In the genomic region with DNA sequence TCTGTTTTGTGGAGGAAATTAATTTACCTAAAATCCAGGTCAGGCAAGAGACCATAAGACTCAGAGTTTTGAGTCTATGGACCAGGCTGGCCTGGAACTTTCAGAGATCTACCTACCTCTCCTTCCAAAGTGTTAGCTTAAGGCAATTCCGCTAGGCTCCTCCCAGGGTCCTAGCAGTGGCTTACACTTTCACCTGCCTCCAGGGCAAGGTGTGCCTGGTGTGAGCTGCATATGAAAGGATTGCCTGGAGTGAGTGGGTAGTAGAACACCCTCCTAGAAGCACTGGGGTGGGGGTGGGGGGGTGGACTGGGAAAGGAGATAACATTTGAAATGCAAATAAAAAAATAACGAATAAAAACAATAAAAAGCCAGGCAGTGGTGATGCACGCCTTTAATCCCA, we compare ENCODE assay signal across 18 mouse cellular contexts. TPM values are rescaled to one million over a fixed set of nuclear protein-coding genes. Genes with fewer than 3 reads are reported as not detected.
"Had no signal": no experiment of that assay in that cellular context is flagged by ENCODE, and none has a peak within 500 bp of the region (broad histone marks: within the 10 kb centered on the region; RNA-seq: fewer than 3 reads in every experiment).

No protein-coding gene starts in this region.

- H3K9me3 ChIP-seq: liver, embryonic 15.5 days; lung, embryonic 15.5 days; midbrain, embryonic 10.5 days; midbrain, embryonic 13.5 days; neural tube, embryonic 13.5 days; neural tube, embryonic 15.5 days had no signal

- H3K27ac ChIP-seq: liver, embryonic 15.5 days; lung, embryonic 15.5 days; midbrain, embryonic 10.5 days; neural tube, embryonic 13.5 days; neural tube, embryonic 15.5 days had no signal

- H3K4me3 ChIP-seq: liver, embryonic 15.5 days; lung, embryonic 15.5 days; midbrain, embryonic 10.5 days; midbrain, embryonic 13.5 days; myocyte; neural tube, embryonic 13.5 days; neural tube, embryonic 15.5 days had no signal

- H3K36me3 ChIP-seq: liver, embryonic 15.5 days; lung, embryonic 15.5 days; midbrain, embryonic 10.5 days; midbrain, embryonic 13.5 days; neural tube, embryonic 13.5 days; neural tube, embryonic 15.5 days had no signal

- H3K4me1 ChIP-seq: liver, embryonic 15.5 days; lung, embryonic 15.5 days had no signal

- DNase-seq: liver, postnatal 0 days; lung, adult 2 months; lung, postnatal 4 days; retina, postnatal 1 day; right cerebral cortex, adult 18-20 months; right cerebral cortex, postnatal 25 days; right cerebral cortex, postnatal 4 days; spleen, adult 18-20 months; thymus, adult 18-20 months; thymus, postnatal 14 days; thymus, postnatal 36 days had no signal

- H3K27me3 ChIP-seq: liver, embryonic 15.5 days; lung, embryonic 15.5 days; neural tube, embryonic 15.5 days had no signal

- H3K9ac ChIP-seq: liver, embryonic 15.5 days; liver, postnatal 0 days; lung, embryonic 15.5 days; midbrain, embryonic 13.5 days; neural tube, embryonic 13.5 days; neural tube, embryonic 15.5 days had no signal

RNA-seq across cellular contexts. Expression of a gene that starts 38.3 kb away (rescaled TPM):
- polyA plus RNA-seq: myocyte had no signal
